Comparison of ENCODE assay signal across 9 mouse cellular contexts in the genomic region with DNA sequence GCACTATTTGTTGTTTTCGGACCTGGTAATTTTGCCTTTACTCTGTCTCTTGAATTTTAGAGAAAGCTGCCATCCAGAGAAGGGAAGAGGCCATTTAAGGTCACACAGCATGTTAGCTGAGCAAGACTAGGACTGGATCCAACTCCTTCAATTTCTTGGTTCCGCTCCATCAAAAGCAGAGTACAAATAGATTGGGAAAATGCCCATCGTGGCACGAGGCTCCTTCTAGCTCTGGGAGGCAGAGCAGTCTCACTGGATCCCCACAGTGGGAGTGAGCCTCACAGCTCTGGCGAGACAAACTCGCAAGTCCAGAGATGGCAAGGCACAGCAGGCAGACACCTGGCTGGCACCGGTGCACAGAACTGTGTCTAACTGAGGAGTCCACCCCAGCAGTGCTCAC.
DNase-seq lines count a peak whose midpoint lies in the region; ATAC-seq lines count a peak whose summit lies in the region.
"Had no signal": no experiment of that assay in that cellular context is flagged by ENCODE, and none has a peak within 500 bp of the region (broad histone marks: within the 10 kb centered on the region; RNA-seq: fewer than 3 reads in every experiment).

No protein-coding gene starts in this region.

- H3K4me3 ChIP-seq in heart, embryonic 12.5 days, result no peak overlapping the region
- H3K4me3 ChIP-seq in midbrain, embryonic 11.5 days (ENCODE audit: low read depth, low read length), result no peak overlapping the region
- H3K4me3 ChIP-seq: lung, embryonic 15.5 days had no signal

- H3K4me2 ChIP-seq in heart, embryonic 12.5 days, result no peak overlapping the region
- H3K4me2 ChIP-seq in midbrain, embryonic 11.5 days, result no peak overlapping the region
- H3K4me2 ChIP-seq: lung, embryonic 15.5 days had no signal

- no peaks in the 10 kb centered on the region for H3K36me3 ChIP-seq in heart, embryonic 12.5 days
- no peaks in the 10 kb centered on the region for H3K36me3 ChIP-seq in midbrain, embryonic 11.5 days (ENCODE audit: control insufficient read depth, insufficient read depth, low read length)
- H3K36me3 ChIP-seq: lung, embryonic 15.5 days had no signal

- no peaks in the 10 kb centered on the region for H3K4me1 ChIP-seq in heart, embryonic 12.5 days (replicated peaks)
- H3K4me1 ChIP-seq in midbrain, embryonic 11.5 days (ENCODE audit: control insufficient read depth, insufficient read depth, low read length), result no peaks in the 10 kb centered on the region

- intact Hi-C loops in gastrocnemius, postnatal 14 days (cut with DNase I; ENCODE audit: low total_unique reads), result no loop called here

- H3K9me3 ChIP-seq in heart, embryonic 12.5 days (replicated peaks), result no peaks in the 10 kb centered on the region
- no peaks in the 10 kb centered on the region for H3K9me3 ChIP-seq in midbrain, embryonic 11.5 days (ENCODE audit: control insufficient read depth, low read length)
- H3K9me3 ChIP-seq: lung, embryonic 15.5 days had no signal

- H3K9ac ChIP-seq in heart, embryonic 12.5 days, result no peak overlapping the region
- no peak overlapping the region for H3K9ac ChIP-seq in midbrain, embryonic 11.5 days (ENCODE audit: low read length)
- H3K9ac ChIP-seq: lung, embryonic 15.5 days had no signal

- WGBS in heart, embryonic 12.5 days, result 83% methylated on average over 7 of the region's 7 CpGs
- 85% methylated on average over 7 of the region's 7 CpGs for WGBS in midbrain, embryonic 11.5 days

- no peak overlapping the region for H3K27ac ChIP-seq in heart, embryonic 12.5 days (ENCODE audit: poor library complexity, severe bottlenecking)
- no peak overlapping the region for H3K27ac ChIP-seq in midbrain, embryonic 11.5 days (ENCODE audit: low read depth, low read length)
- H3K27ac ChIP-seq: lung, embryonic 15.5 days had no signal

- ATAC-seq in heart, embryonic 12.5 days (ENCODE audit: insufficient number of reproducible peaks, low FRiP score), result no peak
- no peak for ATAC-seq in midbrain, embryonic 11.5 days (ENCODE audit: low FRiP score)

- peak; percentile 77 for DNase-seq in heart, adult 18-20 months
- DNase-seq in brain, adult 2 months (ENCODE audit: low read depth, low spot score), result peak; percentile 90
- peak; percentile 51 for DNase-seq in gastrocnemius, postnatal 14 days
- DNase-seq in left cerebral cortex, adult 11 months (ENCODE audit: low spot score), result peak; percentile 44
- no peak for DNase-seq in spleen, postnatal 10 days (ENCODE audit: low spot score in 2 of 2)
- no peak for DNase-seq in spleen, postnatal 36 days (ENCODE audit: low spot score in 2 of 2)
- DNase-seq in midbrain, embryonic 11.5 days (ENCODE audit: low spot score, missing footprints), result no peak

- H3K27me3 ChIP-seq in heart, embryonic 12.5 days (replicated peaks), result no peaks in the 10 kb centered on the region
- no peaks in the 10 kb centered on the region for H3K27me3 ChIP-seq in midbrain, embryonic 11.5 days (ENCODE audit: control insufficient read depth, insufficient read depth, low read length)
- H3K27me3 ChIP-seq: lung, embryonic 15.5 days had no signal

Comparison
In these comparisons a context has a peak if more than half of its experiments do, and no peak if none do; other contexts are left out.
1. DNase-seq: peak in heart, adult 18-20 months (2 of 2), brain, adult 2 months (single experiment), gastrocnemius, postnatal 14 days (single experiment) and left cerebral cortex, adult 11 months (single experiment); none in spleen, postnatal 10 days (0 of 2), spleen, postnatal 36 days (0 of 2) and midbrain, embryonic 11.5 days (single experiment).